Mouse (Mus musculus) CH12.LX (cell line): ENCODE results near the gene Cercam.

Experiments
- EP300 ChIP-seq: IDR thresholded peaks from 2 replicates; pipeline ENCODE4 v1.6.1; 2011; ENCODE audit warnings: low read length, improper control_type of control experiment
- HCFC1 ChIP-seq: IDR thresholded peaks from 2 replicates; pipeline ENCODE4 v1.6.1; 2012; ENCODE audit warnings: low read depth, mild to moderate bottlenecking, inconsistent platforms, low read length, improper control_type of control experiment
- POLR2A ChIP-seq: IDR thresholded peaks from 2 replicates; pipeline ENCODE4 v1.6.1; 2011; ENCODE audit warnings: low read depth, mild to moderate bottlenecking, improper control_type of control experiment, low read length
- POLR2AphosphoS2 ChIP-seq: IDR thresholded peaks from 2 replicates; pipeline ENCODE4 v1.6.1; 2011; ENCODE audit warnings: low read depth, low read length, improper control_type of control experiment
- TCF12 ChIP-seq: IDR thresholded peaks from 2 replicates; pipeline ENCODE4 v1.6.1; 2014; ENCODE audit warnings: low read depth, mild to moderate bottlenecking, inconsistent platforms, low read length, improper control_type of control experiment

- no peak for TF ChIP-seq HCFC1
- no peak for TF ChIP-seq TCF12
- TF ChIP-seq EP300: no peak
- TF ChIP-seq POLR2A: no peak
- no peak for TF ChIP-seq POLR2AphosphoS2
These were observed 57.6 kb downstream of the Cercam start for GRCm38 (mm10) chr2:29926542-29926941.
